Mouse (Mus musculus) liver, embryonic 14.5 days (tissue): ENCODE measurements around the gene Ap1s1.

Experiments used
- CTCF ChIP-seq: IDR thresholded peaks from 2 replicates; pipeline ENCODE4 v1.5.1; 2016; ENCODE audit warnings: antibody characterized with exemption, low read depth, control low read depth
- EP300 ChIP-seq: IDR thresholded peaks from 2 replicates; pipeline ENCODE4 v1.6.1; 2016; ENCODE audit warnings: antibody characterized with exemption, low read depth

- TF ChIP-seq CTCF (no peak), EP300 (no peak)
Measured at GRCm38 (mm10) chr5:137074191-137074651, 28.3 kb upstream of the Ap1s1 start.
